Mouse (Mus musculus) liver, adult 2 months (tissue): Measurements from ENCODE around the gene Olfr19. TPM values are rescaled to one million over a fixed set of nuclear protein-coding genes. Genes with fewer than 3 reads are reported as not detected.

Experiments used
- DNase-seq: peaks from one replicate; pipeline ENCODE4 v3.0.0-alpha.2; 2011; ENCODE audit warnings: low read depth, low spot score; ENCODE audit errors: extremely low read depth
- H3K27ac ChIP-seq: fragments of 200-500 bp; replicated peaks from 2 replicates; pipeline ENCODE4 v1.5.1; 2012; ENCODE audit warnings: low read depth, mild to moderate bottlenecking, control low read depth, inconsistent platforms, low read length; ENCODE audit not compliant: insufficient read depth
- H3K27me3 ChIP-seq: fragments of 200-500 bp; 2 replicates; pipeline ENCODE4 v1.6.1; 2012; ENCODE audit warnings: mild to moderate bottlenecking, moderate library complexity, low read length, inconsistent platforms; ENCODE audit not compliant: control insufficient read depth, insufficient read depth
- H3K36me3 ChIP-seq: fragments of 200-500 bp; 2 replicates; pipeline ENCODE4 v1.6.1; 2012; ENCODE audit warnings: low read length, inconsistent platforms; ENCODE audit not compliant: control insufficient read depth, insufficient read depth
- H3K4me1 ChIP-seq: fragments of 200-500 bp; 2 replicates; pipeline ENCODE4 v1.6.1; 2011; ENCODE audit warnings: low read length; ENCODE audit not compliant: control insufficient read depth, insufficient read depth
- H3K4me3 ChIP-seq: fragments of 200-500 bp; 2 replicates; pipeline ENCODE4 v1.5.1; 2011; ENCODE audit warnings: low read depth, mild to moderate bottlenecking, control low read depth, low read length, moderate library complexity; ENCODE audit not compliant: insufficient read depth
- H3K79me2 ChIP-seq: fragments of 200-500 bp; 2 replicates; pipeline ENCODE4 v1.6.1; 2012; ENCODE audit warnings: inconsistent platforms, mild to moderate bottlenecking, low read length, moderate library complexity; ENCODE audit not compliant: control insufficient read depth, insufficient read depth
- H3K9ac ChIP-seq: fragments of 200-500 bp; 2 replicates; pipeline ENCODE4 v1.6.1; 2012; ENCODE audit warnings: low read depth, mild to moderate bottlenecking, control low read depth, inconsistent platforms, low read length
- CTCF ChIP-seq: fragments of 200-500 bp; IDR thresholded peaks from 2 replicates; pipeline ENCODE4 v1.5.1; 2011; ENCODE audit warnings: low read depth, low read length, control low read depth
- POLR2A ChIP-seq: fragments of 200-500 bp; IDR thresholded peaks from 2 replicates; pipeline ENCODE4 v1.6.1; 2011; ENCODE audit warnings: low read length, control low read depth; ENCODE audit not compliant: insufficient read depth; ENCODE audit errors: extremely low read depth
- polyA plus RNA-seq: library from polyadenylated mRNA; depleted of rRNA; stranded (reverse); fragments of >200 nt; gene quantifications from 2 replicates; pipeline ENCODE4 v1.2.3, GENCODE M21; 2012; rRNA removed
- total RNA-seq: library from RNA; depleted of rRNA; stranded (reverse); fragments of >200 nt; gene quantifications from 2 replicates; pipeline ENCODE4 v1.2.3, GENCODE M21; 2014; rRNA removed

The Olfr19 gene
- total and polyA plus RNA-seq, 2 experiments = not detected

DNA sequence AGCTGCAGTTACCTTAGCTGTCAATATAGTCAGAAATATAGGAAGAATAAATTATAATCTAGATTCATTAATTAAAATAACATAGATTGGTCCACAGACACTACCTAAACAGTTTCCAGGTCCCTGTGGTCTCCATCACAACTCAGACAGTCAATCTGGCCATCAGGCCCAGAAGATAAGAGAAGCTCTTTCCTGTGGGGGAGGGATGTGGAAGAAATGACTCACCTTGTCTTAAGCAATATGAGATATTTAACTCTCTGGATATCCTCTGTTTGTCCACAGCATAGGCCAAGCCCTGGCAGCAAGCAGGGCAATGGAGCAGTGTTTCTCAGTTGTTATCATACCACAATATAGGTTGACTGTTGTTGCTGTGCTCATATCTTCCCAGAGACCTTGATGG is 42.5 kb downstream of the Olfr19 start:
- no peak overlapping the region for H3K9ac ChIP-seq
- no peaks in the 10 kb centered on the region for H3K36me3 ChIP-seq
- no peaks in the 10 kb centered on the region for H3K27me3 ChIP-seq
- H3K4me3 ChIP-seq = no peak overlapping the region
- no peaks in the 10 kb centered on the region for H3K4me1 ChIP-seq
- no peak overlapping the region for H3K27ac ChIP-seq
- no peak for DNase-seq
- H3K79me2 ChIP-seq = no peaks in the 10 kb centered on the region
- TF ChIP-seq CTCF = no peak
- TF ChIP-seq POLR2A = no peak

Other genes starting within 250 kb of the Olfr19 start
- 23.1 and 23.7 TPM in 2 replicates for gene Fgd4, start 75.9 kb downstream of the Olfr19 start, total RNA-seq
- 1.5 and 1.8 TPM in 2 replicates for gene Fgd4, start 75.9 kb downstream of the Olfr19 start, polyA plus RNA-seq
- gene Spag6l, start 153.1 kb upstream of the Olfr19 start, total RNA-seq = not detected in 2 replicates
- gene Spag6l, start 153.1 kb upstream of the Olfr19 start, polyA plus RNA-seq = not detected in 2 replicates
- gene Igll1, start 187.6 kb upstream of the Olfr19 start, total RNA-seq = not detected in 2 replicates
- gene Igll1, start 187.6 kb upstream of the Olfr19 start, polyA plus RNA-seq = not detected in 2 replicates
- 18.8 and 25.2 TPM in 2 replicates for gene Top3b, start 194.3 kb upstream of the Olfr19 start, total RNA-seq
- 31.0 and 40.9 TPM in 2 replicates for gene Top3b, start 194.3 kb upstream of the Olfr19 start, polyA plus RNA-seq
- not detected in 2 replicates for gene Vpreb1, start 194.4 kb upstream of the Olfr19 start, total RNA-seq
- gene Vpreb1, start 194.4 kb upstream of the Olfr19 start, polyA plus RNA-seq = 1.3 and 2.4 TPM in 2 replicates
- gene Ppm1f, start 220.1 kb upstream of the Olfr19 start, total RNA-seq = 12.2 and 15.4 TPM in 2 replicates
- gene Ppm1f, start 220.1 kb upstream of the Olfr19 start, polyA plus RNA-seq = 11.0 and 11.2 TPM in 2 replicates